Mouse (Mus musculus): Measurements from ENCODE around the gene Gosr2.

GRCm38 (mm10) chr11:103656520-103656919 is 41.2 kb downstream of the Gosr2 start:
- TF ChIP-seq CTCF (IDR thresholded peaks at IDR 0.05; ENCODE audit: low read depth, low read length) (no peak), GATA2 (IDR thresholded peaks at IDR 0.05; ENCODE audit: borderline replicate concordance, low read depth, low read length) (no peak), GATA1 (IDR thresholded peaks at IDR 0.05; ENCODE audit: borderline replicate concordance, low read length) (no peak)

All from G1E (cell line).